Mouse (Mus musculus) small intestine, adult 2 months (tissue): ENCODE data around the gene Gm20696.

Source experiments
- CTCF ChIP-seq: fragments of 200-500 bp; IDR thresholded peaks from 2 replicates; pipeline ENCODE4 v1.5.1; 2012; ENCODE audit warnings: low read depth, mild to moderate bottlenecking, control low read depth, inconsistent platforms, low read length, moderate library complexity, mixed read lengths; ENCODE audit not compliant: insufficient replicate concordance, insufficient read length; ENCODE audit errors: extremely low read depth
- POLR2A ChIP-seq: fragments of 200-500 bp; IDR thresholded peaks from 2 replicates; pipeline ENCODE4 v1.6.1; 2012; ENCODE audit warnings: low read depth, mild to moderate bottlenecking, control low read depth, inconsistent platforms, low read length, moderate library complexity

- TF ChIP-seq POLR2A (no peak), CTCF (no peak)
Observed at GRCm38 (mm10) chr6:99274222-99274621, 392.4 kb downstream of the Gm20696 start.
